Mouse (Mus musculus) spleen, embryonic (tissue): ENCODE measurements around the gene Usp3.

Experiments used
- CTCF ChIA-PET: fragments of 350-600 bp; sonication (Branson Sonifier 250); formaldehyde crosslinking; loops from one replicate; lab custom pipeline; 2022; lab: Charles Lee

Gene Usp3

GRCm38 (mm10) chr9:66575878-66576238 lies 17.1 kb downstream of the Usp3 start:
- CTCF ChIA-PET = interaction anchor here (1.3 kb wide), 1 partner anchor 15 kb away, joined by 5 read pairs; no protein-coding TSS in a partner anchor

- CTCF ChIA-PET = interaction anchor here (1.3 kb wide), 1 partner anchor 16 kb away, joined by 5 read pairs; no protein-coding TSS in a partner anchor
These were observed 17.7 kb downstream of the Usp3 start for GRCm38 (mm10) chr9:66575041-66575877.

GRCm38 (mm10) chr9:66571986-66572700 lies 20.8 kb downstream of the Usp3 start:
- CTCF ChIA-PET = no interaction called here

- CTCF ChIA-PET = no interaction called here
These were observed 30.7 kb downstream of the Usp3 start for GRCm38 (mm10) chr9:66562215-66562614.

GRCm38 (mm10) chr9:66561496-66561895 lies 31.4 kb downstream of the Usp3 start:
- CTCF ChIA-PET = interaction anchor here (0.6 kb wide), 1 partner anchor 36 kb away, joined by 11 read pairs; no protein-coding TSS in a partner anchor

- CTCF ChIA-PET = interaction anchor here (0.6 kb wide), 1 partner anchor 36 kb away, joined by 11 read pairs; no protein-coding TSS in a partner anchor
These were observed 32.2 kb downstream of the Usp3 start for GRCm38 (mm10) chr9:66560728-66561127.

- CTCF ChIA-PET = no interaction called here
These were observed 32.6 kb downstream of the Usp3 start for GRCm38 (mm10) chr9:66560295-66560694.

- CTCF ChIA-PET = no interaction called here
These were observed 34.0 kb downstream of the Usp3 start for GRCm38 (mm10) chr9:66558971-66559370.

- CTCF ChIA-PET = no interaction called here
These were observed 50.2 kb downstream of the Usp3 start for GRCm38 (mm10) chr9:66542785-66543184.

GRCm38 (mm10) chr9:66521595-66521994 lies 71.3 kb downstream of the Usp3 start:
- CTCF ChIA-PET = no interaction called here

GRCm38 (mm10) chr9:66520299-66520698 lies 72.6 kb downstream of the Usp3 start:
- CTCF ChIA-PET = no interaction called here

- CTCF ChIA-PET = no interaction called here
These were observed 74.0 kb downstream of the Usp3 start for GRCm38 (mm10) chr9:66518901-66519300.

- CTCF ChIA-PET = no interaction called here
These were observed 74.7 kb downstream of the Usp3 start for GRCm38 (mm10) chr9:66518251-66518650.

- CTCF ChIA-PET = no interaction called here
These were observed 75.2 kb downstream of the Usp3 start for GRCm38 (mm10) chr9:66517746-66518145.

GRCm38 (mm10) chr9:66516296-66516940 lies 76.5 kb downstream of the Usp3 start:
- CTCF ChIA-PET = no interaction called here

- CTCF ChIA-PET = no interaction called here
These were observed 77.2 kb downstream of the Usp3 start for GRCm38 (mm10) chr9:66515680-66516210.

- CTCF ChIA-PET = no interaction called here
These were observed 77.8 kb downstream of the Usp3 start for GRCm38 (mm10) chr9:66515115-66515514.

GRCm38 (mm10) chr9:66514256-66514770 lies 78.6 kb downstream of the Usp3 start, which contains the start of gene Fbxl22:
Gene Fbxl22 (minus strand): TSS chr9:66514593.
- CTCF ChIA-PET = interaction anchor here (0.6 kb wide), 1 partner anchor 606 kb away, joined by 4 read pairs; the partner anchor contains the start of genes Csnk1g1 and Trip4

- CTCF ChIA-PET = interaction anchor here (0.6 kb wide), 1 partner anchor 605 kb away, joined by 4 read pairs; the partner anchor contains the start of genes Csnk1g1 and Trip4
These were observed 79.2 kb downstream of the Usp3 start for GRCm38 (mm10) chr9:66513661-66514255.

GRCm38 (mm10) chr9:66513150-66513549 lies 79.8 kb downstream of the Usp3 start:
- CTCF ChIA-PET = no interaction called here

- CTCF ChIA-PET = interaction anchor here (0.7 to 1.5 kb wide), 2 partner anchors 73 to 471 kb away, joined by 3 read pairs; no protein-coding TSS in a partner anchor
These were observed 80.6 kb downstream of the Usp3 start for GRCm38 (mm10) chr9:66512351-66512671.
